Mouse (Mus musculus): Measurements from ENCODE around the gene Ina. TPM values are rescaled to one million over a fixed set of nuclear protein-coding genes. Genes with fewer than 3 reads are reported as not detected.

Ina gene
- total and polyA plus RNA-seq, 3 experiments = 0.11 TPM; not detected in 2

GRCm38 (mm10) chr19:46970121-46970729 lies 44.3 kb upstream of the Ina start:
- Histone ChIP-seq H3K4me3 (ENCODE audit: low read depth, low read length) (no peak overlapping the region), H3K36me3 (replicated peaks) (no peaks in the 10 kb centered on the region), H3K9me3 (replicated peaks) (no peaks in the 10 kb centered on the region), H3K4me1 (ENCODE audit: insufficient read depth, low read depth, low read length) (peaks cover 39% of the 10 kb centered on the region), H3K27me3 (ENCODE audit: insufficient read depth, low read length) (no peaks in the 10 kb centered on the region)
- no peak for ATAC-seq (ENCODE audit: extremely low read depth, insufficient number of reproducible peaks, low FRiP score, poor library complexity, severe bottlenecking)
- TF ChIP-seq POLR2AphosphoS5 (IDR thresholded peaks at IDR 0.05; ENCODE audit: insufficient replicate concordance, low read depth, low read length) (no peak), TAL1 (conservative IDR thresholded peaks at IDR 0.05; ENCODE audit: low read depth, low read length) (no peak), GATA1 (IDR thresholded peaks at IDR 0.05; ENCODE audit: borderline replicate concordance, low read length) (no peak), CTCF (IDR thresholded peaks at IDR 0.05; ENCODE audit: low read depth, low read length) (no peak), GATA2 (IDR thresholded peaks at IDR 0.05; ENCODE audit: borderline replicate concordance, low read depth, low read length) (no peak)
- DNase-seq (ENCODE audit: low spot score) = no peak

GRCm38 (mm10) chr19:46971051-46971689 lies 43.3 kb upstream of the Ina start:
- H3K9me3 ChIP-seq (replicated peaks) = no peaks in the 10 kb centered on the region
- ATAC-seq (ENCODE audit: extremely low read depth, insufficient number of reproducible peaks, low FRiP score, poor library complexity, severe bottlenecking) = no peak
- no peak overlapping the region for H3K4me3 ChIP-seq (ENCODE audit: low read depth, low read length)
- H3K36me3 ChIP-seq (replicated peaks) = no peaks in the 10 kb centered on the region
- DNase-seq (ENCODE audit: low spot score) = no peak
- H3K4me1 ChIP-seq (ENCODE audit: insufficient read depth, low read depth, low read length) = peaks cover 41% of the 10 kb centered on the region
- no peak for TF ChIP-seq GATA1 (IDR thresholded peaks at IDR 0.05; ENCODE audit: borderline replicate concordance, low read length)
- TF ChIP-seq CTCF (IDR thresholded peaks at IDR 0.05; ENCODE audit: low read depth, low read length) = no peak
- TF ChIP-seq POLR2AphosphoS5 (IDR thresholded peaks at IDR 0.05; ENCODE audit: insufficient replicate concordance, low read depth, low read length) = no peak
- TF ChIP-seq TAL1 (conservative IDR thresholded peaks at IDR 0.05; ENCODE audit: low read depth, low read length) = no peak
- TF ChIP-seq GATA2 (IDR thresholded peaks at IDR 0.05; ENCODE audit: borderline replicate concordance, low read depth, low read length) = no peak
- no peaks in the 10 kb centered on the region for H3K27me3 ChIP-seq (ENCODE audit: insufficient read depth, low read length)

- TF ChIP-seq GATA1 (IDR thresholded peaks at IDR 0.05; ENCODE audit: borderline replicate concordance, low read length) (no peak), GATA2 (IDR thresholded peaks at IDR 0.05; ENCODE audit: borderline replicate concordance, low read depth, low read length) (no peak), CTCF (IDR thresholded peaks at IDR 0.05; ENCODE audit: low read depth, low read length) (no peak), POLR2AphosphoS5 (IDR thresholded peaks at IDR 0.05; ENCODE audit: insufficient replicate concordance, low read depth, low read length) (no peak), TAL1 (conservative IDR thresholded peaks at IDR 0.05; ENCODE audit: low read depth, low read length) (no peak)
- DNase-seq (ENCODE audit: low spot score) = no peak
- Histone ChIP-seq H3K4me1 (ENCODE audit: insufficient read depth, low read depth, low read length) (peaks cover 47% of the 10 kb centered on the region), H3K9me3 (replicated peaks) (no peaks in the 10 kb centered on the region), H3K27me3 (ENCODE audit: insufficient read depth, low read length) (no peaks in the 10 kb centered on the region), H3K4me3 (ENCODE audit: low read depth, low read length) (no peak overlapping the region), H3K36me3 (replicated peaks) (no peaks in the 10 kb centered on the region)
- ATAC-seq (ENCODE audit: extremely low read depth, insufficient number of reproducible peaks, low FRiP score, poor library complexity, severe bottlenecking) = no peak
These were observed 42.8 kb upstream of the Ina start for GRCm38 (mm10) chr19:46971712-46972111.

- Histone ChIP-seq H3K36me3 (replicated peaks) (no peaks in the 10 kb centered on the region), H3K4me3 (ENCODE audit: low read depth, low read length) (no peak overlapping the region), H3K27me3 (ENCODE audit: insufficient read depth, low read length) (no peaks in the 10 kb centered on the region), H3K9me3 (replicated peaks) (no peaks in the 10 kb centered on the region), H3K4me1 (ENCODE audit: insufficient read depth, low read depth, low read length) (peaks cover 49% of the 10 kb centered on the region)
- TF ChIP-seq GATA1 (IDR thresholded peaks at IDR 0.05; ENCODE audit: borderline replicate concordance, low read length) (no peak), TAL1 (conservative IDR thresholded peaks at IDR 0.05; ENCODE audit: low read depth, low read length) (no peak), CTCF (IDR thresholded peaks at IDR 0.05; ENCODE audit: low read depth, low read length) (no peak), POLR2AphosphoS5 (IDR thresholded peaks at IDR 0.05; ENCODE audit: insufficient replicate concordance, low read depth, low read length) (no peak), GATA2 (IDR thresholded peaks at IDR 0.05; ENCODE audit: borderline replicate concordance, low read depth, low read length) (no peak)
- no peak for ATAC-seq (ENCODE audit: extremely low read depth, insufficient number of reproducible peaks, low FRiP score, poor library complexity, severe bottlenecking)
- DNase-seq (ENCODE audit: low spot score) = no peak
These were observed 42.3 kb upstream of the Ina start for GRCm38 (mm10) chr19:46972159-46972558.

GRCm38 (mm10) chr19:46975565-46975964 lies 38.9 kb upstream of the Ina start:
- DNase-seq (ENCODE audit: low spot score) (no peak), ATAC-seq (ENCODE audit: extremely low read depth, insufficient number of reproducible peaks, low FRiP score, poor library complexity, severe bottlenecking) (no peak)
- Histone ChIP-seq H3K4me3 (ENCODE audit: low read depth, low read length) (no peak overlapping the region), H3K27me3 (ENCODE audit: insufficient read depth, low read length) (peaks cover 4% of the 10 kb centered on the region; the same call in 1 of the 2 replicates), H3K4me1 (ENCODE audit: insufficient read depth, low read depth, low read length) (peaks cover 44% of the 10 kb centered on the region), H3K36me3 (replicated peaks) (no peaks in the 10 kb centered on the region), H3K9me3 (replicated peaks) (no peaks in the 10 kb centered on the region)
- no peak for TF ChIP-seq POLR2AphosphoS5 (IDR thresholded peaks at IDR 0.05; ENCODE audit: insufficient replicate concordance, low read depth, low read length)
- no peak for TF ChIP-seq GATA1 (IDR thresholded peaks at IDR 0.05; ENCODE audit: borderline replicate concordance, low read length)
- TF ChIP-seq GATA2 (IDR thresholded peaks at IDR 0.05; ENCODE audit: borderline replicate concordance, low read depth, low read length) = no peak
- TF ChIP-seq TAL1 (conservative IDR thresholded peaks at IDR 0.05; ENCODE audit: low read depth, low read length) = no peak
- TF ChIP-seq CTCF (IDR thresholded peaks at IDR 0.05; ENCODE audit: low read depth, low read length) = no peak

GRCm38 (mm10) chr19:46975997-46976396 lies 38.5 kb upstream of the Ina start:
- H3K4me3 ChIP-seq (ENCODE audit: low read depth, low read length) = no peak overlapping the region
- H3K36me3 ChIP-seq (replicated peaks) = no peaks in the 10 kb centered on the region
- TF ChIP-seq POLR2AphosphoS5 (IDR thresholded peaks at IDR 0.05; ENCODE audit: insufficient replicate concordance, low read depth, low read length) (no peak), TAL1 (conservative IDR thresholded peaks at IDR 0.05; ENCODE audit: low read depth, low read length) (no peak), GATA2 (IDR thresholded peaks at IDR 0.05; ENCODE audit: borderline replicate concordance, low read depth, low read length) (no peak), GATA1 (IDR thresholded peaks at IDR 0.05; ENCODE audit: borderline replicate concordance, low read length) (no peak), CTCF (IDR thresholded peaks at IDR 0.05; ENCODE audit: low read depth, low read length) (no peak)
- peaks cover 4% of the 10 kb centered on the region; the same call in 1 of the 2 replicates for H3K27me3 ChIP-seq (ENCODE audit: insufficient read depth, low read length)
- peaks cover 43% of the 10 kb centered on the region for H3K4me1 ChIP-seq (ENCODE audit: insufficient read depth, low read depth, low read length)
- ATAC-seq (ENCODE audit: extremely low read depth, insufficient number of reproducible peaks, low FRiP score, poor library complexity, severe bottlenecking) (no peak), DNase-seq (ENCODE audit: low spot score) (no peak)
- no peaks in the 10 kb centered on the region for H3K9me3 ChIP-seq (replicated peaks)

Measured in G1E (cell line).